Comparison of ENCODE assay signal across 15 mouse cellular contexts in the genomic region with DNA sequence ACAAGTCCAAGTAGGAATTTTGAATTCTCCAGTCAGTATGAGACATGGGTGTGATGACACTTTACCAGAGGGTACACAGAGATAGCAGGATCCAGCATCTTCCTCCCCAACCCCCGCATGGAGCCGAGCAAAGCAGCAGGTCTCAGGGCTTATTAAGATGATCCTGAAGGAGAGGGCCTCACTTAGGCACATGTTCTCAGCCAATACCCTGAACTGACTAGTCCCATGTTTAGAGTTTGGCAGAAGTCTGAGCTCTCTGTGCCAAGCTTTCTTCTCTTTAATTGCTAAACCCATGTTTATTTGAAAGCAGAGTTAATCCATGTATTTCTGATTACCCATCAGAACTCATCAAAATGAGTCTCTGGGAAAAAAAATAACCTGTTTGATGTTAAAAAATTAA.
DNase-seq lines count a peak whose midpoint lies in the region; ATAC-seq and TF ChIP-seq lines count a peak whose summit lies in the region.
"Had no signal": no experiment of that assay in that cellular context is flagged by ENCODE, and none has a peak within 500 bp of the region (broad histone marks: within the 10 kb centered on the region; RNA-seq: fewer than 3 reads in every experiment).

No protein-coding gene starts in this region.

- TF ChIP-seq CTCF in liver, adult 2 months (IDR thresholded peaks at IDR 0.05; ENCODE audit: low read depth, low read length): no peak
- no peak for TF ChIP-seq CTCF in liver, postnatal 0 days (IDR thresholded peaks at IDR 0.05; ENCODE audit: low read depth)
- no peak for TF ChIP-seq CTCF in midbrain, postnatal 0 days (IDR thresholded peaks at IDR 0.05)

- TF ChIP-seq POLR2A in liver, adult 2 months (IDR thresholded peaks at IDR 0.05; ENCODE audit: extremely low read depth, insufficient read depth, low read length): no peak

- H3K4me3 ChIP-seq in forebrain, embryonic 15.5 days: no peak overlapping the region
- no peak overlapping the region for H3K4me3 ChIP-seq in forebrain, embryonic 12.5 days (replicated peaks)
- no peak overlapping the region for H3K4me3 ChIP-seq in liver, adult 2 months (ENCODE audit: insufficient read depth, low read depth, low read length)
- no peak overlapping the region for H3K4me3 ChIP-seq in liver, postnatal 0 days (ENCODE audit: low read depth, low read length)
- H3K4me3 ChIP-seq in midbrain, postnatal 0 days (ENCODE audit: low read depth, low read length): no peak overlapping the region
- H3K4me3 ChIP-seq in midbrain, embryonic 11.5 days (ENCODE audit: low read depth, low read length): no peak overlapping the region
- H3K4me3 ChIP-seq: gastrocnemius, adult 2 months; heart, embryonic 10.5 days; layer of hippocampus, adult 2 months; limb, embryonic 15.5 days had no signal

- H3K27me3 ChIP-seq in forebrain, embryonic 15.5 days: no peaks in the 10 kb centered on the region
- H3K27me3 ChIP-seq in forebrain, embryonic 12.5 days: no peaks in the 10 kb centered on the region
- no peaks in the 10 kb centered on the region for H3K27me3 ChIP-seq in liver, adult 2 months (ENCODE audit: control insufficient read depth, insufficient read depth, low read length)
- H3K27me3 ChIP-seq in liver, postnatal 0 days (ENCODE audit: insufficient read depth, low read length): no peaks in the 10 kb centered on the region
- H3K27me3 ChIP-seq in midbrain, postnatal 0 days (ENCODE audit: insufficient read depth, low read length): no peaks in the 10 kb centered on the region
- no peaks in the 10 kb centered on the region for H3K27me3 ChIP-seq in midbrain, embryonic 11.5 days (ENCODE audit: control insufficient read depth, insufficient read depth, low read length)
- H3K27me3 ChIP-seq: limb, embryonic 15.5 days had no signal

- DNase-seq in liver, adult 2 months (ENCODE audit: extremely low read depth, low read depth, low spot score): peak; percentile 72
- DNase-seq in liver, postnatal 0 days: no peak
- peak; percentile 10 for DNase-seq in midbrain, postnatal 0 days (ENCODE audit: low spot score)
- DNase-seq in midbrain, embryonic 11.5 days (ENCODE audit: low spot score, missing footprints): no peak
- DNase-seq in thymus, postnatal 25 days: no peak
- DNase-seq: adrenal gland, adult 8-10 months; cerebellum, adult 9-11 months; gastrocnemius, adult 2 months; layer of hippocampus, postnatal 36 days; retina, postnatal 1 day had no signal

- H3K4me1 ChIP-seq in forebrain, embryonic 15.5 days: 0 out of 2 replicates have a peak, but pooled peaks cover 6% of the 10 kb centered on the region
- no peaks in the 10 kb centered on the region for H3K4me1 ChIP-seq in forebrain, embryonic 12.5 days
- peaks cover 11% of the 10 kb centered on the region for H3K4me1 ChIP-seq in liver, adult 2 months (ENCODE audit: control insufficient read depth, insufficient read depth, low read length)
- H3K4me1 ChIP-seq in liver, postnatal 0 days (ENCODE audit: insufficient read depth): no peaks in the 10 kb centered on the region
- H3K4me1 ChIP-seq in midbrain, postnatal 0 days (ENCODE audit: insufficient read depth, low read length): 0 out of 2 replicates have a peak, but pooled peaks cover 3% of the 10 kb centered on the region
- H3K4me1 ChIP-seq in midbrain, embryonic 11.5 days (ENCODE audit: control insufficient read depth, insufficient read depth, low read length): no peaks in the 10 kb centered on the region

- no peaks in the 10 kb centered on the region for H3K79me2 ChIP-seq in liver, adult 2 months (ENCODE audit: control insufficient read depth, insufficient read depth, low read length)

- TF ChIP-seq EP300 in liver, postnatal 0 days (IDR thresholded peaks at IDR 0.05; ENCODE audit: low read depth): no peak

- 54% methylated on average over 2 of the region's 2 CpGs for WGBS in forebrain, embryonic 15.5 days
- 73% methylated on average over 2 of the region's 2 CpGs for WGBS in forebrain, embryonic 12.5 days
- 75% methylated on average over 2 of the region's 2 CpGs for WGBS in liver, adult 2 months
- 82% methylated on average over 2 of the region's 2 CpGs for WGBS in liver, postnatal 0 days (ENCODE audit: insufficient replicate concordance)
- 68% methylated on average over 2 of the region's 2 CpGs for WGBS in midbrain, postnatal 0 days
- 85% methylated on average over 2 of the region's 2 CpGs for WGBS in midbrain, embryonic 11.5 days

- H3K36me3 ChIP-seq in forebrain, embryonic 15.5 days: no peaks in the 10 kb centered on the region
- no peaks in the 10 kb centered on the region for H3K36me3 ChIP-seq in forebrain, embryonic 12.5 days (replicated peaks)
- no peaks in the 10 kb centered on the region for H3K36me3 ChIP-seq in liver, adult 2 months (ENCODE audit: control insufficient read depth, insufficient read depth, low read length)
- no peaks in the 10 kb centered on the region for H3K36me3 ChIP-seq in liver, postnatal 0 days (replicated peaks; ENCODE audit: insufficient read depth, low read length)
- H3K36me3 ChIP-seq in midbrain, postnatal 0 days (ENCODE audit: insufficient read depth, low read length): no peaks in the 10 kb centered on the region
- H3K36me3 ChIP-seq in midbrain, embryonic 11.5 days (ENCODE audit: control insufficient read depth, insufficient read depth, low read length): no peaks in the 10 kb centered on the region
- H3K36me3 ChIP-seq: heart, embryonic 10.5 days; limb, embryonic 15.5 days had no signal

- no peak overlapping the region for H3K27ac ChIP-seq in forebrain, embryonic 15.5 days (replicated peaks)
- H3K27ac ChIP-seq in forebrain, embryonic 12.5 days: no peak overlapping the region
- no peak overlapping the region for H3K27ac ChIP-seq in liver, adult 2 months (replicated peaks; ENCODE audit: insufficient read depth, low read depth, low read length)
- H3K27ac ChIP-seq in liver, postnatal 0 days (ENCODE audit: low read depth): no peak overlapping the region
- H3K27ac ChIP-seq in midbrain, postnatal 0 days (ENCODE audit: low read depth, low read length): no peak overlapping the region
- no peak overlapping the region for H3K27ac ChIP-seq in midbrain, embryonic 11.5 days (ENCODE audit: low read depth, low read length)
- H3K27ac ChIP-seq: gastrocnemius, adult 2 months; heart, embryonic 10.5 days; layer of hippocampus, adult 2 months had no signal

- H3K4me2 ChIP-seq in forebrain, embryonic 15.5 days (replicated peaks): no peak overlapping the region
- no peak overlapping the region for H3K4me2 ChIP-seq in forebrain, embryonic 12.5 days
- no peak overlapping the region for H3K4me2 ChIP-seq in liver, postnatal 0 days (ENCODE audit: low read depth, low read length)
- no peak overlapping the region for H3K4me2 ChIP-seq in midbrain, postnatal 0 days (ENCODE audit: low read depth, low read length, poor library complexity, severe bottlenecking)
- no peak overlapping the region for H3K4me2 ChIP-seq in midbrain, embryonic 11.5 days
- H3K4me2 ChIP-seq: limb, embryonic 15.5 days had no signal

- ATAC-seq in forebrain, embryonic 15.5 days (replicated peaks): peak; percentile 43; the same call in 1 of the 2 replicates
- ATAC-seq in forebrain, embryonic 12.5 days (ENCODE audit: low FRiP score): no peak
- ATAC-seq in liver, postnatal 0 days: no peak
- no peak for ATAC-seq in midbrain, postnatal 0 days (ENCODE audit: low FRiP score)
- no peak for ATAC-seq in midbrain, embryonic 11.5 days (ENCODE audit: low FRiP score)

- no peak overlapping the region for H3K9ac ChIP-seq in forebrain, embryonic 15.5 days (replicated peaks)
- no peak overlapping the region for H3K9ac ChIP-seq in forebrain, embryonic 12.5 days
- H3K9ac ChIP-seq in liver, adult 2 months (ENCODE audit: low read depth, low read length): no peak overlapping the region
- no peak overlapping the region for H3K9ac ChIP-seq in liver, postnatal 0 days (replicated peaks)
- H3K9ac ChIP-seq in midbrain, postnatal 0 days (replicated peaks; ENCODE audit: low read length, poor library complexity, severe bottlenecking): no peak overlapping the region
- no peak overlapping the region for H3K9ac ChIP-seq in midbrain, embryonic 11.5 days (ENCODE audit: low read length)
- H3K9ac ChIP-seq: limb, embryonic 15.5 days had no signal

- H3K9me3 ChIP-seq in forebrain, embryonic 15.5 days: no peaks in the 10 kb centered on the region
- no peaks in the 10 kb centered on the region for H3K9me3 ChIP-seq in forebrain, embryonic 12.5 days
- H3K9me3 ChIP-seq in liver, postnatal 0 days (ENCODE audit: low read length): no peaks in the 10 kb centered on the region
- H3K9me3 ChIP-seq in midbrain, postnatal 0 days (ENCODE audit: low read length): no peaks in the 10 kb centered on the region
- no peaks in the 10 kb centered on the region for H3K9me3 ChIP-seq in midbrain, embryonic 11.5 days (ENCODE audit: control insufficient read depth, low read length)
- H3K9me3 ChIP-seq: heart, embryonic 10.5 days; limb, embryonic 15.5 days had no signal

Comparison
In these comparisons a context has a peak if more than half of its experiments do, and no peak if none do; other contexts are left out.
1. DNase-seq: peak in liver, adult 2 months (single experiment) and midbrain, postnatal 0 days (single experiment); none in liver, postnatal 0 days (single experiment), midbrain, embryonic 11.5 days (single experiment) and thymus, postnatal 25 days (single experiment).